Mouse (Mus musculus) heart, adult 8-10 months (tissue): ENCODE data around the gene Fbxl3. TPM values are rescaled to one million over a fixed set of nuclear protein-coding genes. Genes with fewer than 3 reads are reported as not detected.
A peak's percentile ranks its signal among the peaks of the same experiment; 100 is the strongest.

Experiments used
- DNase-seq: peaks from one replicate; pipeline ENCODE4 v3.0.0; 2022; ENCODE audit warnings: low spot score
- total RNA-seq, 4 experiments: library from RNA; stranded (reverse); gene quantifications; 2 replicates each; pipeline ENCODE4 v1.2.4; 2022

Fbxl3 gene
- total RNA-seq, 4 experiments from 2014 or later: 45.0 to 59.5 (median 55.1) TPM

DNA sequence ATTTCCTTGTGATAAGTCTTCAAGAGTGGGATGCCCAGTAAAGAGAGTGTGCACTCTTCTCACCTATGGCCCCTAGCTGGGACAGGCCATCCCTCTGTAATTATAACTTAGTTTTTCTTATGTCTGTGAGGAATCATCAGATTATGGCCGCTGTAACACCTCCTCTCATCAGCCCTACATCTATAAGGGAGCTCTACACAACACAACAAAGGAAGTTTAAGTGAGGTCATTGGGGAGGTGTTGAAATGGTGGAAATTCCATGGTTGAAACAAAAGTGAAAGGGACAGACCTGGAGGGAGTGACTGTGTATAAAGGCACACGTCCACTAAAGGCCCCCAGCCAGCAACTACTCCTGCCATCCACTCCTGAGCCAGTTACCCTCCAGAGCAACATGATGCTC lies 52.7 kb downstream of the Fbxl3 start, which contains the start of gene Acod1:
Gene Acod1 (plus strand): TSS at position 301 of the 400 bp plus-strand sequence.
- DNase-seq: no peak

DNA sequence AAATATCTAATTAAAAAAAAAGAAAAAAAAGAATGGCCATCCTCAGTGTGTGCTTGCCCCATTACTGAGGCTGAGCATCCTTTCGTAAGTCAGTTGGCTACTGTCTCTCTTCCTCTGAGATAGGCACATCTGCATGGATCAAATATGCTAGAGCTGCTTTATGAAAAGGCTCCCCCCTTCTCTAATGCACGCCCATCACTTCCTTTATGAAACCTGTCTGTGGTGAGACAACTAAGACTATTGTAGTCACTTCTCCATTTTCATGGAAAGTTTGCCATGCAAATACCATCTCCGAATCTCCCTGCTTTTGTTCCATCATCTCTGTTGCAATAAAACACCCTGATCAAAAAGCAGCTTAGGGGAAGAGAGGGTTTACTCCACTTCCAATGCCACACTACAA lies 62.4 kb downstream of the Fbxl3 start:
- DNase-seq: no peak

DNA sequence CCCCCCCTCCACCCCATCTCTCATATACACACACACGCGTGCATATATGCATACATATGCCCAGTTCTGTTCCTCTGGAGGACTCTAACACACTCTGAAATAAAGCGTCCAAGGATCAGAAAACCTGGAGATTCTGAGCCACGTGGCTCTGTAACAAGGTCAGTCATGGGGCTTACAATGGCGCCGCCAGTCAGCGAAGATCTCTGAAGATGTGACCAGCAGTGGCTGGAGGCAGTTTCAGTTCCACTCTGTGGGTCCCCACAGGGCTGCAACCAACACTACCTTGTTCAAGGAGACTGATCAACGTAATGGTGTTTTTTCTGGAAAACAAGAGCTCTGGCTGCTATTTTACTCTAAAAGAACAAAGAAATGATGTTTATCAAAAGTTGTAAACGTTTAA lies 65.3 kb downstream of the Fbxl3 start:
- DNase-seq: peak; percentile 9

DNA sequence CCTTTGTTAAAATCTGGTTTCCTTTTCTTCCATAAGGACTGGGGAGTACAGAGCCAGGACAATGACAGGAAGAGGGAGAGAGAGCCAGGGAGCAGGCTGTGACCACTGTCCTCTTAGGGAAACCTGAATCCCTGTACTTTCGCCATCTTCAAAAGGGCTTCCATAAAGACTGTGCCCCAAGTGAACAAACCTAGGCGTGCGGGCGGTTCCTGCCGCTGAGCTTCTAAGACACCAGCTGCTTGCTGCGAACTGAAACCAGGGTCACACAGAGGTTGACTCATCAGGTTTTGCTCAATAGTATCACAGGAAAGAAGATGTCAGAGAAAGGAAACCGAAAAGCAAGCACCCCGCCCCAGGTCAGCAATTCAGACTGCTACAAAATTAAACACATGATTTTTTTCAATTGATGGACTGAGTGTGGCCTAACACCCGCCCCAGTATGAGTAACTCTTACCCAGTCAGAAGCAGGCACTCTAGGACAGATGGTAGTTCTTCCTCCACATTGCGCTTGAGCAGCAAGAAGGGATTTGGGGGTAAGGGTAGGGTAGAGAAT lies 66.0 kb downstream of the Fbxl3 start:
- DNase-seq: peak; percentile 35

Other genes with a start within 250 kb of the Fbxl3 start
- 10 to 100 TPM; 13.4 to 20.0 (median 18.0) TPM for gene Kctd12, start 116.9 kb downstream of the Fbxl3 start, total RNA-seq
- under 1 TPM in 1 of 4 experiments, not detected in 3; 0.09 TPM for gene Acod1, start 52.6 kb downstream of the Fbxl3 start, total RNA-seq
- gene Cln5, start 29.4 kb downstream of the Fbxl3 start, total RNA-seq: 10 to 100 TPM; 18.7 to 24.8 (median 21.1) TPM
- gene Mycbp2, start 247.2 kb upstream of the Fbxl3 start, total RNA-seq: 10 to 100 TPM; 27.5 to 32.9 (median 32.7) TPM